Mouse (Mus musculus) liver, adult 2 months (tissue): ENCODE measurements around the gene Gm47995. TPM values are rescaled to one million over a fixed set of nuclear protein-coding genes. Genes with fewer than 3 reads are reported as not detected.

ENCODE experiments used
- DNase-seq: peaks from one replicate; pipeline ENCODE4 v3.0.0-alpha.2; 2011; ENCODE audit warnings: low read depth, low spot score; ENCODE audit errors: extremely low read depth
- H3K27ac ChIP-seq: fragments of 200-500 bp; replicated peaks from 2 replicates; pipeline ENCODE4 v1.5.1; 2012; ENCODE audit warnings: low read depth, mild to moderate bottlenecking, control low read depth, inconsistent platforms, low read length; ENCODE audit not compliant: insufficient read depth
- H3K27me3 ChIP-seq: fragments of 200-500 bp; 2 replicates; pipeline ENCODE4 v1.6.1; 2012; ENCODE audit warnings: mild to moderate bottlenecking, moderate library complexity, low read length, inconsistent platforms; ENCODE audit not compliant: control insufficient read depth, insufficient read depth
- H3K36me3 ChIP-seq: fragments of 200-500 bp; 2 replicates; pipeline ENCODE4 v1.6.1; 2012; ENCODE audit warnings: low read length, inconsistent platforms; ENCODE audit not compliant: control insufficient read depth, insufficient read depth
- H3K4me1 ChIP-seq: fragments of 200-500 bp; 2 replicates; pipeline ENCODE4 v1.6.1; 2011; ENCODE audit warnings: low read length; ENCODE audit not compliant: control insufficient read depth, insufficient read depth
- H3K4me3 ChIP-seq: fragments of 200-500 bp; 2 replicates; pipeline ENCODE4 v1.5.1; 2011; ENCODE audit warnings: low read depth, mild to moderate bottlenecking, control low read depth, low read length, moderate library complexity; ENCODE audit not compliant: insufficient read depth
- H3K79me2 ChIP-seq: fragments of 200-500 bp; 2 replicates; pipeline ENCODE4 v1.6.1; 2012; ENCODE audit warnings: inconsistent platforms, mild to moderate bottlenecking, low read length, moderate library complexity; ENCODE audit not compliant: control insufficient read depth, insufficient read depth
- H3K9ac ChIP-seq: fragments of 200-500 bp; 2 replicates; pipeline ENCODE4 v1.6.1; 2012; ENCODE audit warnings: low read depth, mild to moderate bottlenecking, control low read depth, inconsistent platforms, low read length
- CTCF ChIP-seq: fragments of 200-500 bp; IDR thresholded peaks from 2 replicates; pipeline ENCODE4 v1.5.1; 2011; ENCODE audit warnings: low read depth, low read length, control low read depth
- POLR2A ChIP-seq: fragments of 200-500 bp; IDR thresholded peaks from 2 replicates; pipeline ENCODE4 v1.6.1; 2011; ENCODE audit warnings: low read length, control low read depth; ENCODE audit not compliant: insufficient read depth; ENCODE audit errors: extremely low read depth
- WGBS: fragments of 180-500 bp; shearing (Covaris S2); methylation state at CpG from one replicate; pipeline ENCODE4 v1.1.7; 2018; 5-methylcytosine and 5-hydroxymethylcytosine counted together
- polyA plus RNA-seq: library from polyadenylated mRNA; depleted of rRNA; stranded (reverse); fragments of >200 nt; gene quantifications from 2 replicates; pipeline ENCODE4 v1.2.3, GENCODE M21; 2012
- total RNA-seq: library from RNA; depleted of rRNA; stranded (reverse); fragments of >200 nt; gene quantifications from 2 replicates; pipeline ENCODE4 v1.2.3, GENCODE M21; 2014

The Gm47995 gene
- total and polyA plus RNA-seq, 2 experiments: not detected

GRCm38 (mm10) chr1:151235574-151235973, 37.3 kb downstream of the Gm47995 start:
- no peak for TF ChIP-seq CTCF
- no peak for TF ChIP-seq POLR2A
- H3K4me1 ChIP-seq: no peaks in the 10 kb centered on the region
- no peak overlapping the region for H3K27ac ChIP-seq
- no peaks in the 10 kb centered on the region for H3K36me3 ChIP-seq
- no peak overlapping the region for H3K4me3 ChIP-seq
- 84% methylated on average over 2 of the region's 2 CpGs for WGBS
- H3K27me3 ChIP-seq: no peaks in the 10 kb centered on the region
- no peak overlapping the region for H3K9ac ChIP-seq
- no peak for DNase-seq
- no peaks in the 10 kb centered on the region for H3K79me2 ChIP-seq

DNA sequence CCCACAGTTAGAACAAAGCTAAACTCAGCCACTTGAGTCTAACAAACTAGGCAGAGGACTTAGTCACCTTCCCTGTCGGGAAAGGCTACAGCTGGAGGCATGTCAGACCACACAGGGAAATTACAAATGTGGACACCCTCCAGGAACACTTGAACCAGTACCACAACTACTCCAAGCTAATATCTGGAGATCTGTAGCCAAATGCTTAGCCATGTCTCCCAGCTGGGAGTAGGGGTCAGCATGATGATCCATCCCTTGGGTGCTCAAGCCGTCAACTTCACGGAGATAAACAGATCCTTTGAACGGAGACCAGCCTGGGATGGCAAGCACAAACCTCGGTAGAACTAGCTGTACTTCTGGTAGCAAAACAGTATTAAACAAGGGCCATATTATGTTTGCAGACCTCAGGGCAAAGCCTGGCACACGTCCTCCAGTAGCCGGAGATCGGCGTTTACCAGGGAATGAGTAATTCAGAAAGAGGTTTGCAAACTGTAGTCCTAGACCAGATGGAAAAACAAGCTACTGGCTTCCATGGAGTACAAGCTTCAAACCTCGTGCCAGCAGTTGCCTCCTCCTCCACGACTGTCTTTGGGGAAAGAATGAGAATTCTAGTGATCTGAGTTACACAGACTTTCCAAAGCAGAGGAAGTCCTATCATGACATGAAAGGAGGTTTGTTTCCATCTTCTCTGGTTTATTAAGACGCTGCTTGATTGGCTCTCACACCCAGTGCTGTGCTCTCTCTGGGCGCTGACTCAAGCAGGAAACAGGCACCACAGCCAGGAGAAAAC, 38.1 kb downstream of the Gm47995 start:
- Histone ChIP-seq H3K36me3 (no peaks in the 10 kb centered on the region), H3K4me1 (no peaks in the 10 kb centered on the region), H3K79me2 (no peaks in the 10 kb centered on the region), H3K4me3 (no peak overlapping the region), H3K9ac (no peak overlapping the region), H3K27me3 (no peaks in the 10 kb centered on the region), H3K27ac (no peak overlapping the region)
- DNase-seq: no peak
- TF ChIP-seq CTCF (no peak), POLR2A (no peak)
- 75% methylated on average over 13 of the region's 13 CpGs for WGBS

DNA sequence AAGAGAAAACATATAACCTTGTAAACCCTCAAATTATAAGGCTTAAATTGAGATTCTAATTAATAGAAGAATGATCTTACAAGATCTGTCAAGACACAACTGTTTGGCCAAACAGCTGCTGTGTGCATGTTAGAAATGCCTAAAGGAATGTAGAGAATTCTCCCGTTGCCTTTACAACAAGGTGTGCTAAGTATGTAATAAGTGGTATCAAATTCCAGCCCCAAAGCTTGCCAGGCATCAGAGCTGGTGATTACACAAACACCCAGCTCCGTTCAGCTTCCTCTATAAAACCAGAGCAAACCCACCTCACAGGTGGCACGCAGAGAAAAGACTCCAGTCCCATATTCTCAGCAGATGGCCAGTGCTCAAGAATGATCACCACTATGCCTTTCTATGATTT, 39.5 kb downstream of the Gm47995 start:
- TF ChIP-seq POLR2A (no peak), CTCF (no peak)
- H3K79me2 ChIP-seq: no peaks in the 10 kb centered on the region
- H3K9ac ChIP-seq: no peak overlapping the region
- no peak overlapping the region for H3K27ac ChIP-seq
- WGBS: 87% methylated on average over 3 of the region's 3 CpGs
- DNase-seq: no peak
- H3K36me3 ChIP-seq: no peaks in the 10 kb centered on the region
- H3K4me1 ChIP-seq: no peaks in the 10 kb centered on the region
- H3K4me3 ChIP-seq: no peak overlapping the region
- H3K27me3 ChIP-seq: no peaks in the 10 kb centered on the region

DNA sequence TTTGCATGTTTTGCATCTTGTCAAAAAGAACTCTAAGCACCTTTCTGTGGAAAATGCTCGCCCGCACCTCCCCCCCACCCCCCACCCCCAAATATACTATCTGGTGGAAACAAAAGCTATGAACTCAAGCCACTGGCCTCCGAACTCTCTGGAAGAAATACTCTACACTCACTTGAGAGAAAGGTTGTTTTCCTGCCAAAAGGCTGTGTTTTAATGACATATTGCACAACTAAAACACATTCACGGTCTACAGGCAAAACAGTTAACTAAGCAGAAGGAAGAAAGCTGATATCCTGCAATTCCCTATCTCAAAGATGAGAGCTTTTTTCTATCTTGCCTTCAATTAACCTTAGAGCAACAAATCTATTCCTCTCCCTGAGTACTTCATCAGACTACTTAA, 45.1 kb downstream of the Gm47995 start:
- Histone ChIP-seq H3K9ac (no peak overlapping the region), H3K4me1 (no peaks in the 10 kb centered on the region; the same call in none of the 2 replicates), H3K27me3 (no peaks in the 10 kb centered on the region), H3K4me3 (no peak overlapping the region), H3K27ac (no peak overlapping the region), H3K36me3 (no peaks in the 10 kb centered on the region), H3K79me2 (no peaks in the 10 kb centered on the region)
- 58% methylated on average over 4 of the region's 4 CpGs for WGBS
- peak; percentile 84 for DNase-seq
- TF ChIP-seq CTCF (no peak), POLR2A (no peak)

- Histone ChIP-seq H3K4me1 (no peaks in the 10 kb centered on the region; the same call in none of the 2 replicates), H3K36me3 (no peaks in the 10 kb centered on the region), H3K79me2 (no peaks in the 10 kb centered on the region), H3K9ac (no peak overlapping the region), H3K27ac (no peak overlapping the region), H3K4me3 (no peak overlapping the region), H3K27me3 (no peaks in the 10 kb centered on the region)
- no peak for TF ChIP-seq POLR2A
- no peak for TF ChIP-seq CTCF
- peak; percentile 70 for DNase-seq
- WGBS: 34% methylated on average over 5 of the region's 5 CpGs
These were observed 45.8 kb downstream of the Gm47995 start for GRCm38 (mm10) chr1:151244013-151244412.

GRCm38 (mm10) chr1:151244761-151245160, 46.5 kb downstream of the Gm47995 start:
- Histone ChIP-seq H3K4me3 (no peak overlapping the region), H3K79me2 (no peaks in the 10 kb centered on the region), H3K36me3 (no peaks in the 10 kb centered on the region), H3K4me1 (no peaks in the 10 kb centered on the region; the same call in none of the 2 replicates), H3K27ac (no peak overlapping the region), H3K27me3 (no peaks in the 10 kb centered on the region), H3K9ac (no peak overlapping the region)
- TF ChIP-seq POLR2A (no peak), CTCF (no peak)
- WGBS: 98% methylated on average over 4 of the region's 4 CpGs
- no peak for DNase-seq
